8 mouse cellular contexts compared by ENCODE assay signal in the genomic region with DNA sequence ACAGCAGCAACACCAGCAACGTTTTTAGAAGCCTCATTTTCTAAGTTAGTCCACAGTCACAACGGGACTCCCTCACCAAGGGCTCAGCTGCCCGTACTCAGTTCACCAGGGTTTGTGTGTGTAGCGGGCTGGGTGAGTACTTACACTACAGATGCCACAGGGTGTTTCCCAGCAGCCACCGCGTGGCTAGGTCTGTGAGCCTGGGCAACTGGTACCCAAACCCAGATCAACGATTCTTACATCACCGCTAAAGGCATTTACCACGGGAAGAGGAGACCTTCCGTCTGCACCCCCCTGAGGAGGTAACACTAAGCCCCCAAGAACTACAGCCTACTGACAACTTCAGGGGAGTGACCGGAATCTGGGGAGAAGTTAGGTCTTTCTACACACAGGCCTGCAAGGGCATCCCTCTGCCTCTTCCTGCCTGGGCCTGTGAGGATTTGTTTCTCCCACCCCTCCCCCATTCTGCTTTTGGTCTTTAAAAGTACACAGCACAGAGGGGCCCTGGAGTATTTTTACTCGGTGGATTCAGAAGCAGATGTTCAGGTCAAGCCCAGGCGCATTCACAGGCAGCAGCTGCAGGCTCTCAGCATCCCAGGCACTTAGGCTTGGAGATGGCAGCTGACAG.
A peak's percentile ranks its signal among the peaks of the same experiment; 100 is the strongest.
DNase-seq lines count a peak whose midpoint lies in the region; ATAC-seq lines count a peak whose summit lies in the region.

No protein-coding gene starts in this region.

- H3K4me3 ChIP-seq in limb, embryonic 11.5 days (ENCODE audit: low read depth, low read length) = no peak overlapping the region
- H3K4me3 ChIP-seq in midbrain, embryonic 14.5 days (replicated peaks; ENCODE audit: low read depth, low read length) = 0 out of 2 replicates have a peak overlapping the region, but pooled peaks have one; percentile 7

- peak overlapping the region; percentile 37 for H3K27ac ChIP-seq in limb, embryonic 11.5 days (replicated peaks; ENCODE audit: low read depth, low read length)
- peak overlapping the region; percentile 76 for H3K27ac ChIP-seq in midbrain, embryonic 14.5 days (replicated peaks; ENCODE audit: low read depth, low read length)

- no peaks in the 10 kb centered on the region for H3K9me3 ChIP-seq in limb, embryonic 11.5 days (ENCODE audit: control insufficient read depth, low read length)
- no peaks in the 10 kb centered on the region for H3K9me3 ChIP-seq in midbrain, embryonic 14.5 days (ENCODE audit: control insufficient read depth, low read length)

- H3K27me3 ChIP-seq in limb, embryonic 11.5 days (ENCODE audit: control insufficient read depth, insufficient read depth, low read length) = no peaks in the 10 kb centered on the region
- H3K27me3 ChIP-seq in midbrain, embryonic 14.5 days (ENCODE audit: control insufficient read depth, insufficient read depth, low read length) = no peaks in the 10 kb centered on the region

- WGBS in limb, embryonic 11.5 days = 17% methylated on average over 13 of the region's 13 CpGs
- WGBS in midbrain, embryonic 14.5 days = 21% methylated on average over 13 of the region's 13 CpGs

- H3K4me1 ChIP-seq in limb, embryonic 11.5 days (ENCODE audit: control insufficient read depth, insufficient read depth, low read length) = peaks cover 31% of the 10 kb centered on the region
- H3K4me1 ChIP-seq in midbrain, embryonic 14.5 days (ENCODE audit: control insufficient read depth, insufficient read depth, low read length) = peaks cover 20% of the 10 kb centered on the region

- DNase-seq in R1 (ENCODE audit: low read depth, low spot score) = peak; percentile 39
- peak; percentile 72 for DNase-seq in embryo, embryonic 9.5 days (ENCODE audit: extremely low spot score)
- peak; percentile 43 for DNase-seq in heart, postnatal 4 days
- DNase-seq in limb, embryonic 11.5 days (ENCODE audit: low spot score) = peak; percentile 72
- peak; percentile 65 for DNase-seq in midbrain, embryonic 14.5 days
- DNase-seq in urinary bladder, adult 2 months (ENCODE audit: low spot score) = no peak
- no peak for DNase-seq in layer of hippocampus, adult 8-10 months (ENCODE audit: low spot score in 2 of 2)
- DNase-seq in cerebellum, postnatal 14 days = no peak

- peak; percentile 76 for ATAC-seq in limb, embryonic 11.5 days (ENCODE audit: insufficient number of reproducible peaks, low FRiP score, low TSS enrichment, low read depth)
- ATAC-seq in midbrain, embryonic 14.5 days (ENCODE audit: low FRiP score, low TSS enrichment) = no peak; the same call in 1 of the 2 replicates

- H3K36me3 ChIP-seq in limb, embryonic 11.5 days (ENCODE audit: control insufficient read depth, insufficient read depth, low read length) = no peaks in the 10 kb centered on the region
- no peaks in the 10 kb centered on the region for H3K36me3 ChIP-seq in midbrain, embryonic 14.5 days (ENCODE audit: control insufficient read depth, insufficient read depth, low read length)

- peak overlapping the region; percentile 34; the same call in 1 of the 2 replicates for H3K4me2 ChIP-seq in limb, embryonic 11.5 days (ENCODE audit: low read depth, severe bottlenecking)
- peak overlapping the region; percentile 45 for H3K4me2 ChIP-seq in midbrain, embryonic 14.5 days (ENCODE audit: low read length)

- H3K9ac ChIP-seq in limb, embryonic 11.5 days (ENCODE audit: low read length) = peak overlapping the region; percentile 12
- peak overlapping the region; percentile 20; the same call in 1 of the 2 replicates for H3K9ac ChIP-seq in midbrain, embryonic 14.5 days (replicated peaks; ENCODE audit: low read length)

Comparison
In these comparisons a context has a peak if more than half of its experiments do, and no peak if none do; other contexts are left out.
1. DNase-seq: peak in R1 (single experiment), embryo, embryonic 9.5 days (single experiment), heart, postnatal 4 days (single experiment), limb, embryonic 11.5 days (single experiment) and midbrain, embryonic 14.5 days (single experiment); none in urinary bladder, adult 2 months (single experiment), layer of hippocampus, adult 8-10 months (0 of 2) and cerebellum, postnatal 14 days (0 of 2).